Mouse (Mus musculus) layer of hippocampus, adult 18-20 months (tissue): ENCODE data around the gene 4931414P19Rik. TPM values are rescaled to one million over a fixed set of nuclear protein-coding genes. Genes with fewer than 3 reads are reported as not detected.
"Not testable (repeated sequence)": the region's sequence is repeated elsewhere in the genome, so short reads cannot be mapped to it uniquely, and the experiment has no call there.

Source experiments
- DNase-seq, 2 experiments: peaks; one replicate each; pipeline ENCODE4 v3.0.0; 2022; ENCODE audit warnings: low spot score in 2 of 2
- total RNA-seq, 2 experiments: library from RNA; stranded (reverse); gene quantifications; 2 replicates each; pipeline ENCODE4 v1.2.3; 2021

Gene 4931414P19Rik
- total RNA-seq, 2 experiments from 2014 or later: 5.6 TPM

GRCm38 (mm10) chr14:54629797-54630196, 24.0 kb upstream of the 4931414P19Rik start:
- no peak for DNase-seq

- no peak for DNase-seq
These were observed 22.3 kb upstream of the 4931414P19Rik start for GRCm38 (mm10) chr14:54628103-54628502.

GRCm38 (mm10) chr14:54624976-54625375, 19.2 kb upstream of the 4931414P19Rik start:
- no peak for DNase-seq

DNA sequence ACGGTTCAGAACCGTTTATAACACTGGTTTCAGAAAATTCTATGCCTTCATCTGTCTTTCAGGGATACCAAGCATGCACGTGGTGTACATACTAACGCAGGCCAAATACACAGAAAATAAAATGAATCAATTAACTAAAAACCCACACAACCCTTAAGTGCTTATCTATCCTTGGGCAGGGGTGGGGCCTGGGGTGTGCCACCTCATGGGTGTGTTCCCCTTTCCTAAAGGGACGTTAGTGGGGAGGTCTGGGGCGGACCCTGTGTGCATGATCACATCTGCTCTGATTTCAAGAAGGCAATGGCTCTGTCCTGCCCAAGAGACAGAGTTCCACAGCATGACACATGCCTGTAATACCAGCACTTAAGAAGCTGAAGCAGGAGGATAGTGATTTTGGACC, 17.5 kb upstream of the 4931414P19Rik start:
- no peak for DNase-seq

DNA sequence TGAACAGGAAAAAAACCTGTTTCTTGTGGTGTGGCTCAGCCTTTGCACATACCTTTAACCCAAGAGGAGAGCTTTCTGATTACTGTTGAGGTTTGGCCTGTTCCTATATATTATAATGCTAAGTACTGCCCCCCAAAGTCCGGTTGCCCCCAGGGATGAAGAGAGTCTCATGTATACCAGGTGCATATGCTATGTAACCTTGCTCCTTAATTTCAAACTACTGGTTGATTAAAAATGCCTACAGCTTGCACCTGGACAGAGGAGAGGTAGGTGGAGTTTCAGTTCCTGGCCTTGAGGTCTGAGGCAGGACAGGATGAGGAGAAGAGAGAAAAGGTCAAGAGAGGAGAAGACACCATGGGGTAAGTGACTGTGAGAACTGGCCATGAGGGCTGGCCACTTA, 15.3 kb upstream of the 4931414P19Rik start, which contains the start of gene Psmb11:
Gene Psmb11, plus strand, starts transcription at position 301 of the 400 bp plus-strand sequence.
- DNase-seq: no peak

- peak; percentile 84 to 93 for DNase-seq
These were observed 12.1 kb upstream of the 4931414P19Rik start, which contains the start of gene Psmb5 for GRCm38 (mm10) chr14:54617897-54618365. Psmb5 (minus strand) TSS chr14:54618022.

DNA sequence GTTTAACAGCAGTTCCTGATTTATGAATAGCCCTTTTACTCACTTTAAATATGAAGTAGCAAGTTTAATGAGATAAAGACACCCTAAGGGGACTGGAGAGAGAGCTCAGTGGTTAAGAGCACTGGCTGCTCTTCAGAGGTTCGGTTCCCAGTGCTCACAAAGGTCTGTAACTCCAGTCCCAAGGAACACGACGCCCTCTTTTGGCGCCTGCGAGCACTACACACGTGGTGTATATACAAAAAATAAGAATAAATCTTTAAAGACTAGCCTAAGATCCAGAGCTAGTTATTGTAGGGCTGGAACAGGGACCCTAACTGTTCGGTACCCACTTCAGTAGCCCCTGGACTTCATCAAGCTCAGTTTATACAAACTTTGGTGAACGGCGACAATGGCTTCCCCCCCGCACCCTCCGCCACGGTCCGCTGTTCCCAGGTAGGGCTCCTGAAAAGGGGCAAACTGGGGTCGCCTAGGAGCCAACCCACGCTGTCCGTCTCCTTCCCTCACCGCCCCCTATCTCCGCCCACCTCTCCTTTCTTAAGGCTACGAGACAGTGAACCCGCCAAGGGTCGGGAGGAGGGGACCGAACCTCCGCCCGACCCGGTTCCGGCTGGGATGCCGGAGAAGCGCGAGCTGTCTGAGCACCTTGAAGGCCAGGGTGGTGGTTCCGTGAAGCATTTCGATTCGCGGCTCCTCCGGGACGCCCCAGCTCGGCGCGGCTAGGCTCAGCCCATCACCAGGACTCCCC, 11.5 kb upstream of the 4931414P19Rik start:
- DNase-seq: no peak

DNA sequence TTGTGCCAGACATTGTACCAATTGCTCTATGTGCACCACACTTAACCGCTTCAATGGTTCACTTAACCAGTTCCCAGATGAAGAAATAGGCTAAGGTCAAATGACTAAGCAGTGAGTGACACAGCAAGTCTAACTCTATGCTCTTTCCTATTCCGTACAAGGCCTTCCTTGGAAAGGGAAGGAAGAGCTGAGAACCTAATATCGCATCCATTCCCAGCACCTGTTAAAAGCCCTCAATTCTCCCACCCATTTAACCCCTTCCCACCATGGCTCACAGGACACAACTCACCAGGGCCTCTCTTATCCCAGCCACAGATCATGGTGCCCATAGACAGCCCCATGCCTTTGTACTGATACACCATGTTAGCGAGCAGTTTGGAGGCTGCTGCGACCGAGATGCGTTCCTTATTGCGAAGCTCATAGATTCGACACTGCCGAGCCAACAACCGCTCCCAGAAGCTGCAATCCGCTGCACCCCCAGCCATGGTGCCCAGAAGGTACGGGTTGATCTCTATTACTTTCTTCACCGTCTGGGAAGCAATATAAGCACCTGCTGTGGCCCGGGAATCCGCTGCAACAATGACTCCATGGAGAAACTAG, 10.5 kb upstream of the 4931414P19Rik start:
- DNase-seq: no peak

DNA sequence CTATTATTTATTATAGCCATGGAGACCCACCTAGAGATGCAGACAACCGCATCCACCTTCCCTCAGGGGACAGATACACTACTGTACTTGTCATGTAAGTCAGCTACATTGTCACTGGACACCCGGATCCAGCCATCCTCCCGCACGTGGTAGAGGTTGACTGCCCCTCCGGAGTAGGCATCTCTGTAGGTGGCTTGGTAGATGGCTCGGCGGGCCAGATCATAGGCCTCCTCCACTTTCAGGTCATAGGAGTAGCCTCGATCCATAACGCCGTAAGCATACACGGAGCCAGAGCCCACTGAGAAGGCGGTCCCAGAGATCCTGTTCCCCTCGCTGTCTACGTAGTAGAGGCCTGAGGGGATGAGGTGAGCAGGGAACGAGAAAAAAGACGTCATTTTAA, 8.3 kb upstream of the 4931414P19Rik start:
- DNase-seq: not testable (repeated sequence)

- peak; percentile 75 to 87 for DNase-seq
These were observed 4.9 kb upstream of the 4931414P19Rik start for GRCm38 (mm10) chr14:54610648-54611047.

DNA sequence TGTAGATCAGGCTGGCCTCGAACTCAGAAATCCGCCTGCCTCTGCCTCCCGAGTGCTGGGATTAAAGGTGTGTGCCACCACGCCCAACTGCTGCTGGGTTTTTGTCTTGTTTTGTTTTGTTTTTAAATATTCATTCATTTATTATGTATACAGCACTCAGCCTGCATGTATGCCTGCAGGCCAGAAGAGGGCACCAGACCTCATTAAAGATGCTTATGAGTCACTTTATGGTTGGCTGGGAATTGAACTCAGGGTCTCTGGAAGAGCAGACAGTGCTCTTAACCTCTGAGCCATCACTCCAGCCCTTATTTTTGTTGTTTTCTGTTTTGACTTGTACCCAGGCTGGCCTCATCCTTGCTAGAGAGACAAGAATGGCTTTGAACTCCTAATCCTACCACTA, 4.2 kb upstream of the 4931414P19Rik start:
- DNase-seq: no peak

DNA sequence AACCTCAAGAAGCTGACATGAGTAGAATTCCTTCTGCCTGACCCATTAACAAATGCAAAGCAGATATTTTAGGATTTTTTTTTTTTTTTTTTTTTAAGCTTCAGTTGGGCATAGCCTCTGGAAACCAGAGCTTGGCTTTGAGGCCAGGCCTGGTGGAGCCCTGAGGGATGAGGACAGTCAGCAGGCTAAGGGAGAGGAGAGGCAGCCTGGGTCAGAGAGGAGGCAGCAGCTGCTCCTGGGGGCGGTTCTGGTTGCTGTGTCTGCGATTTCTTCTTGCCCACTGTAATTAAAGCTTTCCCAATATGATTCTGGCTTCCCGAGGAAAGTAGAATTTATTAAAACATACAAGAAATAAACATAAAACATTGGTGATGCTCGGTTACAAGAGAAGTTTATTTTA, 3.5 kb upstream of the 4931414P19Rik start:
- no peak for DNase-seq

DNA sequence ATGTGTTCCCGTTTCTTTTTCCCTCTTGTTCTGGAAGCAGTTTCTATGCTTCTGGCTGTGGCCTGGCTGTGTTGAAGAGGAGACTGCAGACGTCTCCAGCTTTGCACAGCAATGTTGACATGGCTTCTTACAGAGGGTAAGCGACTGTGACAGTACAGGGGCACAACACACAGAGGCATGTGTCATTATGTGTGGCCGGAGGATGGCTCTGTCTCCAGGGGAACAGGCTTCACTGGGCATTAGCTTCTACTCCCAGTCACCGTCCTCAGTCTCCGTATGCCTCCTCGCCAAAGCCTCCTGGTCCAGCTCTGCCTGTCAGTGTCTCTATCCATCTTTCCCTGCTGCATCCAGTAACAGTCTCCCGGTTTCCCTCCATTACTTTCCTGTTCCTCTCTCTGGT, 1.4 kb upstream of the 4931414P19Rik start:
- DNase-seq: no peak

GRCm38 (mm10) chr14:54603686-54604085, 2.1 kb downstream of the 4931414P19Rik start:
- no peak for DNase-seq

GRCm38 (mm10) chr14:54603038-54603654, 2.6 kb downstream of the 4931414P19Rik start:
- DNase-seq: peak; percentile 94 to 98

DNA sequence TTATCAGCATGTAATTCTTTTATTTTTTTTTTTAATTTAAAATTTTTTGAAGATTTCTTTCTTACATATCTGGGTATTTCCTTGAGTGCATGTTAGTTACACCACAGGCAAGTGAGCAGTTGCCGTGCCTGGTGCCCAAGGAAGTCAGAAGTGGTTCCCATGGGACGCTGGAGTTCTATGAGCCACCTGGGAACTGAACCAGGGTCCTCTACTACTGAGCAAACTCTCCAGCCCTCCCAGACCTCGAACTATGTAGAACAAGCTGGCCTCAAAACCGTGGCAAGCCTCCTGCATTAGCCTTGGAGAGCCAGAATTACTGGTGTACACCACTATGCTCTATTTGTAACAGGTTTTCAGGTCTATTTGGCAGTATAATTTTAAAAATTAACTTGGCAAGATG, 3.2 kb downstream of the 4931414P19Rik start:
- DNase-seq: no peak

GRCm38 (mm10) chr14:54601601-54602000, 4.2 kb downstream of the 4931414P19Rik start:
- no peak for DNase-seq

GRCm38 (mm10) chr14:54597084-54597483, 8.7 kb downstream of the 4931414P19Rik start:
- DNase-seq: no peak

GRCm38 (mm10) chr14:54594631-54595414, 11.0 kb downstream of the 4931414P19Rik start:
- peak in 1 of 2 experiments; percentile 49 for DNase-seq

- DNase-seq: no peak
These were observed 11.7 kb downstream of the 4931414P19Rik start for GRCm38 (mm10) chr14:54594055-54594454.

DNA sequence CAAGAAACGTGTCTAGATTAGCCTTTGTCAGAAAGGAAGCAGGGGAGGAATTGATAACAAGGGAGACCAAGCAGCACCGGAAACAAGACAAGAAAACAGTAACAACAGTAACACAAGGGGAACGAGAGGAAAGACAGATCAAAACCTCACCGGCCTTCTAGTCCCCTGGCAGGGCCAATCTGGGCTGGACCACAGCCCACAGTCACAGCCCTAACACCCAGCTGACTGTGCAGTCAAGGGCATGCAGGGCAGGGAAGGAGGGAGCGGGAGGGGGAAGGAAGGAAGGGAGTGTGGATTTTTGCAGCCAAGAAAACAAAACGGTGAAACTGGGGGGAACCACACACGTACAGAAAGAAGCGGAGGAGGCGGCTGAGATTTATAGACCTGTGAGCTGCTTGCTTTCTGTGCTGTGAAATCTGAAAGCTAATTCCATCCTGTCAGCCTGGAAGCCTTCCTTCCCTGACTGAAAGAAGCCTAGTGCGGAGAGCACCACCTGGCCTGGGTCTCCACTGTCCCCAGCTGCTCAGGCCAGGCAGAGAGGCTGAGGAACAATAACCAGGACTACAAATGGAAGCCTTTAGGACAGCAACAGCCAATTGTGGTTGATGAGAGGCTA, 13.4 kb downstream of the 4931414P19Rik start:
- peak in 1 of 2 experiments; percentile 19 for DNase-seq
